ENCODE assay signal across 21 mouse cellular contexts in the genomic region with DNA sequence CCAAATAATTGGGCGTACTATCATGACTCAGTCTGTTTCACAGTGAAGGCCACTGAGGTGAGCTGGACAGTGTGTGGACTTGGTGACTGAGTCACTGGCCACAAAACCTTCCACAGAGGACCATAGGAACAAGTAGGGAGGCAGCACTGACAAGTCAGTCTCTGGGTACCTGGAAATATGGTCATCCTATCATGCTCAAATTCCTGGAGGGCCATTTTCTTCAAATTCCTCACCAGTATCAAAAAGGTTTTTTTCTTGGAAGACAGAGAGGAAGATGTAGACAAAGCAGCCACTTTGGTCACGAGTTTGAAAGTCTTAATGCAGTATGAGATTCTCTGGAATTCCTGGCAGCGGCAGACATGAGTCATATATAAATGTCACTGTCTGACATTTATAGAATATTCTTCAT.
DNase-seq lines count a peak whose midpoint lies in the region; ATAC-seq lines count a peak whose summit lies in the region.
"Had no signal": no experiment of that assay in that cellular context is flagged by ENCODE, and none has a peak within 500 bp of the region (broad histone marks: within the 10 kb centered on the region; RNA-seq: fewer than 3 reads in every experiment).

No protein-coding gene starts in this region.

- no peaks in the 10 kb centered on the region for H3K4me1 ChIP-seq in liver, embryonic 12.5 days
- H3K4me1 ChIP-seq: forebrain, embryonic 12.5 days; hindbrain, embryonic 13.5 days had no signal

- no peak overlapping the region for H3K9ac ChIP-seq in liver, embryonic 12.5 days
- H3K9ac ChIP-seq: forebrain, embryonic 12.5 days; hindbrain, embryonic 13.5 days; intestine, embryonic 15.5 days; kidney, embryonic 15.5 days had no signal

- no peak for ATAC-seq in liver, embryonic 12.5 days
- ATAC-seq: CD4-positive, CD25-positive, alpha-beta regulatory T cell, adult 4 months; intestine, embryonic 15.5 days; midbrain, embryonic 16.5 days had no signal

- no peaks in the 10 kb centered on the region for H3K9me3 ChIP-seq in liver, embryonic 12.5 days (replicated peaks)
- H3K9me3 ChIP-seq: forebrain, embryonic 12.5 days; G1E; hindbrain, embryonic 13.5 days; intestine, embryonic 15.5 days had no signal

- no peak overlapping the region for H3K4me2 ChIP-seq in liver, embryonic 12.5 days
- H3K4me2 ChIP-seq: forebrain, embryonic 12.5 days; hindbrain, embryonic 13.5 days; intestine, embryonic 15.5 days; kidney, embryonic 15.5 days had no signal

- peak; percentile 40 to 70 for DNase-seq in frontal cortex, adult 2 months (ENCODE audit: extremely low spot score in 1 of 2, low spot score in 1 of 2)
- DNase-seq in frontal cortex, postnatal 10 days (ENCODE audit: low spot score in 2 of 2): no peak
- peak; percentile 31 to 41 for DNase-seq in right cerebral cortex, adult 2 months (ENCODE audit: low spot score in 2 of 2)
- DNase-seq in right cerebral cortex, postnatal 4 days: no peak
- peak; percentile 67 for DNase-seq in brain, adult 2 months (ENCODE audit: low read depth, low spot score)
- no peak for DNase-seq in gastrocnemius, postnatal 25 days
- DNase-seq: cerebellum, adult 9-11 months; embryo, embryonic 11 days; gastrocnemius, adult 2 months; heart, adult 2 months; layer of hippocampus, postnatal 36 days; right cerebral cortex, postnatal 14 days; thymus, postnatal 25 days had no signal

- H3K27ac ChIP-seq in liver, embryonic 12.5 days: no peak overlapping the region
- H3K27ac ChIP-seq: forebrain, embryonic 12.5 days; gastrocnemius, adult 2 months; heart, adult 2 months; hindbrain, embryonic 13.5 days; intestine, embryonic 15.5 days; kidney, embryonic 15.5 days had no signal

- 72% methylated on average over 3 of the region's 3 CpGs for WGBS in liver, embryonic 12.5 days (ENCODE audit: insufficient replicate concordance)

- H3K4me3 ChIP-seq in liver, embryonic 12.5 days: no peak overlapping the region
- H3K4me3 ChIP-seq: forebrain, embryonic 12.5 days; gastrocnemius, adult 2 months; heart, adult 2 months; hindbrain, embryonic 13.5 days; intestine, embryonic 15.5 days; kidney, embryonic 15.5 days had no signal

- H3K36me3 ChIP-seq in liver, embryonic 12.5 days: no peaks in the 10 kb centered on the region
- H3K36me3 ChIP-seq: forebrain, embryonic 12.5 days; G1E; hindbrain, embryonic 13.5 days; intestine, embryonic 15.5 days; kidney, embryonic 15.5 days had no signal

- no peaks in the 10 kb centered on the region for H3K27me3 ChIP-seq in liver, embryonic 12.5 days (replicated peaks)
- H3K27me3 ChIP-seq: forebrain, embryonic 12.5 days; hindbrain, embryonic 13.5 days; intestine, embryonic 15.5 days; kidney, embryonic 15.5 days had no signal

Comparison
In these comparisons a context has a peak if more than half of its experiments do, and no peak if none do; other contexts are left out.
1. DNase-seq: peak in frontal cortex, adult 2 months (2 of 2), right cerebral cortex, adult 2 months (2 of 2) and brain, adult 2 months (single experiment); none in frontal cortex, postnatal 10 days (0 of 2), right cerebral cortex, postnatal 4 days (single experiment) and gastrocnemius, postnatal 25 days (single experiment).